Mouse (Mus musculus): ENCODE data around the gene Kcnj4. TPM values are rescaled to one million over a fixed set of nuclear protein-coding genes. Genes with fewer than 3 reads are reported as not detected.

Kcnj4 gene
- total RNA-seq, 2 experiments from 2014 or later: 1.4 to 1.5 TPM

DNA sequence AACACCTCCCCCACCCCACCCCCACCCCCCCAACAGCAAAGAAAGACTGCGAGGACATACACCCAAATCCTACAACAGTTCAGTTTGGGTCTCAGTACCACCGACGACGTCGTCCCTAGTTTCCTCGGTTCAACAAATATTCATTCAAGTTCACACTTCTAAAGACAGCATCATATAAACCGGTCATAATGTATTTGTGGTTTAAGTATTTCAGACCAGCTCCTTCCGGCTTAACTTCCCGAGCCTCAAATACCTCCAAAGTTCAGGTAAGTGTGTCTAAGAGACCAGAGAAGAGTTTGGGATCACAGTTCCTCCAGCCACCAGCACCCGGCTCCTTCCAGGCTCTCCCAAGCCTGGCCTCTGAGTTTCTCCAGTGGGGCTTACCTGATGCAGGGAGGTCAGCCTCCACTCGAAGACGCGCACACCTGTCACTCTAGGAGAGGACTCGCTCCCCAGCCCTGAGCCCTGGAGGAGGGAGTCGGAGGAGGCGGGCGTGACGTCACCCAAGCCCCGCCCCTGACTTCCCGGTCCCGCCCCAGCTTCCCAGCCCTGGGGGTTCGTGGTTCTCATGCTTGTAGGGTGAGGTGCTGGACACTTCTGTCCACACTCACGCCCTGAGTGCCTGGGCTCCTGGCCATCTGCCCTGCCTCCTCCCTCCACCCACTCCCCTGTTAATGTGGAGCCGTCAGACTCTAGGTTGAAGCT, 49.8 kb downstream of the Kcnj4 start, which contains the start of gene Csnk1e:
Gene Csnk1e, minus strand, starts transcription at position 461 of the 705 bp plus-strand sequence.
- DNase-seq: peak; percentile 77 to 78

DNA sequence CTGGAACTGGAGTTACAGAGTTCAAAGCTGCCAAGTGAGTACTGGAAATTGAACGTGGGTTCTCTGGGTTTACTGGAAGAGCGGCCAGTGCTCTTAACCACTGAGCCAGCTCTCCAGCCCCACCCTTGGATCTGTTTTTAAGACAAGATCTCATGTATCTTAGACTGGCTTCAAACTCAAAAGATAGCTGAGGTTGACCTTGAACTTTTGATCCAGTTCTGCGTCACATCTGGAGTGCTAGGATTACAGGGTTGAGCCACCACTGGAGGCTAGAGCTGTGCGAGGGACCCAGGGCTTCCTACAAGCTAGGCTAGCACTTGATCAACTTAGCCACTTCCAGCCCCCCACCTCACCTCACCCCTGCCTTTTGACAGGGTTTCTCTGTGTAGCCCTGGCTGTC, 51.2 kb downstream of the Kcnj4 start:
- no peak for DNase-seq

DNA sequence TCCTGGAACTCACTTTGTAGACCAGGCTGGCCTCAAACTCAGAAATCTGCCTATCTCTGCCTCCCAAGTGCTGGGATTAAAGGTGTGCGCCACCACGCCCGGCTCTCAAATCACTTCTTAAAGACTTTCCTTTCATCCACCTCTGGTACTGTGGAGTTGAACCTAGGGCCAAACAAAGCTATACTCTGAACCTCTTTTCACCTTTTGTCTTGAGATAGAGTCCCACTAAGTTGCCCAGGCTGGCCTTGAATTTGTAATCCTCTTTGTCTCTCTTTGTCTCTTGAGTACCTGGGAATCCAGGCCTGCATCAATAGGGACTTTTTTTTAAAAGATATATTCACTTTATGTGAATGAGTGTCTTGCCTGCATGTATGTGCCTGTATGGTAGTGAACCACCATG, 57.0 kb downstream of the Kcnj4 start:
- no peak for DNase-seq

DNA sequence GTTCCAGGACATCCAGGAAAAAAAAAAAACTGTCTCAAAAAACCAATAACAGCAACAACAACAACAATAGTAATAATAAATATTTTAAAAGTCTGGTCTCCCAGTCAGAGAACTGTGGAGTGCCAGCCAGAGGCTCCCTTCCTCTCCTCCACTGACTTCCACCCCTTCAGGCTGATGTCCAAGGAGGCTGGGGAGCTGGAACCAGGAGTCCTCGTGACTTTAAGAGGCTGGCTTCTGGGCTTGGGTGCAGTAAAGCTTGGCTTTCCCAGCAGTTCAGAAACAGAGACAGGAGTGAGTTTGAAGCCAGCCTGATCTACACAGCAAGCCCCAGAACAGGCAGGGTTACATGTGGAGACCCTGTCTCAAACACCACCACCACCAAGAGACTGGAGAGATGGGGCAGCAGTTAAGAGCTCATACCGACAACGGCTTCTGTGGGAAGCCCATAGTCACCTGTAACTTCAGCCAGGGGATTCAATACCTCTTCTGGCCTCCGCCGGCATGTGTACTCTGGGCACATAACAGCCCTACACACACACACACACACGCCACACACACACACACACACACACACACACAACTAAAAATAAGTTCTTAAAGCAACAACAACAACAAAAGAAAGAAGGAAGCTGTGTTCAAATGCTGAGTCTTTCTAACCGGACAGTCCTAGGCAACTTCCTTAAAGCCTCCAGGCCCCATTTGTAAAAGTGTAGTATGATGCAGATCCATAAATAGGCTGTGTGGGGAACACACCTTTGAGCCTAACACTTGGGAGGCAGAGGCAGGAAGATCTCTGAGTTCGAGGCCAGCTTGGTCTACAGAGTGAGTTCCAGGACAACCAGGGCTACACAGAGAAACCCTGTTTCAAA, 59.0 kb downstream of the Kcnj4 start:
- peak; percentile 48 to 60 for DNase-seq

DNA sequence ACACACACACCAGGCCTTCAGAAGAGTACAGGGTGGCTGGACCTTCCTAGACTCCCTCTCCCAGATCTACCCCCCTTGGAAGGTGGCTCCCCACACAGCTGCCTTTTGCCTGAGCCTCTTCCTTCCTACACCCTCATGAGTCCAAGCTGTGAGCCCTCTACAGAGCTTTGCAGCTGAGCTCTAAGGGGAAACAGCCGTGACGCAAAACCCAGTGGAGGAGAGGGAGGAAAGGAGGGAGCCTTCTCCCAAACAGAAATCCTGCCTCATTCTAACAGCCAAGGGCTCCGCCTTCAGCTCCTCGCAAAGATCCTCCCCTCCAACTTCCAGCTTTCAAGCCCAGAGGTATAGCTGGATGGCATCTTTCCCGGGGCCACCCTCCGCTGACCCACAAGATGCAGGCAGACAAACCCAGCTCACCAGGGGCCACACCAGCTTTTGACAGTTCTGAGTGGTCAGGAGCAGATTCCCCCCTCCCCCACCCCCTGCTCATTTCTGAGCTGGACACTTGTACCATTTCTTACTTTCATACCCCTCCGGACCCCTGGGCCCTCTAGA, 61.1 kb downstream of the Kcnj4 start:
- DNase-seq: no peak

DNA sequence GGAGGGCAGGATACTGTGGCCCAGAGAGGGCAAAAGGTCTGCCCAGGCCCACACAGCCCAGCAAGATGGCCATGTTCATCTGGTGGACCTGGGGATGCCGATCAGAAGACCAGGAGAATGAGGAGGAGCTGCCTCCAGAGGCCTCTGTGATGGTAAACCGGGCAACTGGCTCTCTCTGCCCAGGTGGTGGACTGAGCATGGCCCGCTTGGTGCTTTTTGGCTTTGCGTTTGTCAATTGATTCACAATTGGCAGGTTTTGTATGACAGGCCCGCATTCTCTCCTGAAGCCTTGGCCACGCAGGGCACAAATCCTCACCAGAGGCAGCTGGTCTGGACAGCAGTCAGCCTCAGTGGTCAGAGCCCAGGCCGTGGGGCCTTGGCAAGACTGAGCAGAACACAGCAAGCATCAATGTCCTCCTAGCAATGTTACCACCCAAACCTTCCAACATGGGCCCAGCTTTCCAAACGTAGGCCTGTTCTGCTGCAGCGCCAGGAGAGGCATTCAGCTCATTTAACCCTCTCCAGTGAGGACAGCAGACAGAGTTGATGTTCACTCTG, 62.0 kb downstream of the Kcnj4 start:
- no peak for DNase-seq

DNA sequence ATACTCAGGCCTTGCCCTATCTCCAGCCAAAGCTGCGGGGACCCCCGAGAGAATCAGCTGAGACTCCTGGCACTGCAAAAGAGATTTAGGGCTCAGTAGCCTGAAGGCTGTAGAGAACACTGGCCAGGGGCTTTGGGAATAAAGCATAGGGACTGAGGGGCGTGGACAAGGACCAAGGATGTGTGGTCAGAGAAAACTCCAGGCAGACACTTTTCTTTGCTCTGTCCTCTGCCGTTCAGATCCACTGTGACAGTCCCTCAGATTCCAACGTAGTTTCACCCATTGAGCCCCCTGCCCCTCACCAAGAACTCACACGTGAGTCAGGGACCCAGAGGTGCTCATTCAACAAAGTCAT, 62.8 kb downstream of the Kcnj4 start:
- DNase-seq: no peak

DNA sequence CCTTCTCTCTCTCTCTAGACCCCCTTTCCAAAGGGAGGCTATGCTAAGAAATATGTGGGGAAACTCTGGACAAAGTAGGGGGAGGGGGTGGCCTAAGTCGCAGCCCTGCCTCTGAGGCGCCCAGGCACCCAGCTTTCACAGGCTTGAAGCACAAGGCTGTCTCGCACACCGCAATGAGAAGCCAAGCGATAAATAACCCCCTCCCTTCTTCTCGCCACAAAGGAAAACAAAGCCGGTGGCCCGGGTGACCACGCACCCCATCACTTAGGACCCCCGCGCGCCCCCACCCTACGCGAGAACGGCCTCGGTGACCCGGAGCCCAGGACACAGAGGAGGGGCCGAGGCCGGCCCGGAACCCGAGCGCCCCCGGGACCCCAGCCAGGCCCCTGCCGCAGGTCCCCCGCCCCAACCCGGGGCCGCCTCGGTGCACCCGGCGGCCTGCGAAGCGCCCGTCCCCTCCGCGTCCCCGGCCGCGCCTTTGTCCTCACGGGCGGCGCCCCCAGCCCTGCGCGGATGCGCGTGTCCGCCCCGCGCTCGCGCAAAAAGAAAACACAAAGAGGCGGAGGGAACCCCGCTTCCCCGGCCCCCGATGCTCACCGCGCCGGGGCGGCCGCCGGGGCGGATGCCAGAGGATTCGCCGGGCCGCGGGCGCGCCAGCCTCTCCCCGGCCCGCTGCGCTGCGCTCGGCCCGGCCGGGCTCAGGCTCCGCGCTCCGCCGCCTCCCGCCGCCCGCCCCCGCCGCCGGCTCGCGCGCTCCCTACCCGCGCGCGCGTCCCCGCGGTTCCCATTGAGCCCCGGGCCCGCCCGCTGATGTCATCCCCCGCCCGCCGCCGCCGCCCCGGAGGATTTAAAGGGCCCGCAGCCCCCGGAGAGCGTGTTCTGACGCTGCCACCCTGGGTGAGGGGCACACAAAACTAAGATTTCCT, 63.4 kb downstream of the Kcnj4 start:
- DNase-seq: peak; percentile 90 to 92

DNA sequence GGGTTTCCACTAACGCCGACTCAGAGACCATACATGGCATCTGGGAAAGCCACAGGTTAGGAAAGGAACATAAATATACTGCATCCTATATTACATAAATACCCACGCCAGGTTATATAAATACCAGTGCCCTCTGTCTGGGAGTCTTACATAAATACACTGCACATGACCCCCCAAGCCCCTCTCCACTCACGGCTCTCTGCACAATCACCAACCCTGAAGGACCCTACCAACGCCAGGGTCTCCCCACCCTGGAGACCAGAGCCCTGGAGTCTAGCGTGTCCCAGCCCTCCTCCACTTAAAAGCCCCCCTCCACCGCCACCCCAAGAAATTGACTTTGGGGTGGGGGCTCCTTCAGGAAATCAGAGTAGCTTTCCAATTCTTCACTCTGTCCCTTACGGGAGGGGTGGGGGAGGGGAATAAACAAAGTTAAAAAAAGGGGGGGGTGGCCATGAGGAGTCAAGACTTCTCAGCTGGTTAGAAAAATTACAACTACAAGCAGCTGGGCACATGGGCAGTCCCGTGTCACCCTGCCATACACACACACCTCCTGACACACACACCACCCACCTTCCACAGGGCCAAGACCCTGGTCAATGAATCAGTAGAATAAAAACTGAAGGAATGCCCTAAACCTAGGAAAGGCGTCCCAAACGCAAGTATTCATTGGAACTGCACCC, 64.2 kb downstream of the Kcnj4 start:
- DNase-seq: no peak

DNA sequence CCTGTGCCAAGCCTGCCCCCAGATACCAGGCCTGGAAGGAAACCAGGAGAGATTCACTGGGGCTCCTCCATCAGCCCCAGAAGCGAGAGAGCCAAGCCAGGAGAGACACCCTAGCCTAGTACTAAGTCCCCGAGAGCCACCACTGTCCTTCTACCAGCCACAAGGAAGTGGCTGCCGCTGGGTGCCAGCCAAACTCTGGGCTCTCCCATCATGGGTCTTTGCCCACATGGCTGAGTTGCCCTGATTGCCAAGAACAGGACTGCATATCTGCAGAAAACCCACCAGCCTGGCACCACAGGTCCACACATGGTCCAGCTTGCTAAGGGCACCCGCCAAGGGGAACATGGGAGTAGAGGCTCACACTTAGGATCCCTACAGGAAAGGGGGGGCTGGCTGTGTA, 64.8 kb downstream of the Kcnj4 start:
- DNase-seq: peak; percentile 81

DNA sequence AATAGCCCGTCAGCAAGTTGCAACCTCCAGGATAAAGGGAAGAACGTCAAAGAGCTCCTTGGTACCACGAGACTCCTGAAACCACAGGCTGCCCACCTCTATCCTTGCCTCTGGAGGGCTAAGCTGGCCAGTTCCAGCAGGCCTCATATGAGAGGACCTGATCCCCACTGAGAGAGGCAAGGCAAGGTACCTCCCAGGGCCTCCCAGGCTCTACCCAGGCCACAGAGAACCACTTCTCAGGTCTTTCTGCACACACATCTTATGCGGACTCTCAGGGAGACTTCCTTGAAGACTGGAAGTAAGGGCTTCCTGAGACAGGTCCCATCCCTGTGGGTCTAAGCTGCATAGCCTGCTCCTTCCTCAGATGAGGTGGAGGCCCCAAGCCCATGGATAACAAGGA, 65.7 kb downstream of the Kcnj4 start:
- no peak for DNase-seq

DNA sequence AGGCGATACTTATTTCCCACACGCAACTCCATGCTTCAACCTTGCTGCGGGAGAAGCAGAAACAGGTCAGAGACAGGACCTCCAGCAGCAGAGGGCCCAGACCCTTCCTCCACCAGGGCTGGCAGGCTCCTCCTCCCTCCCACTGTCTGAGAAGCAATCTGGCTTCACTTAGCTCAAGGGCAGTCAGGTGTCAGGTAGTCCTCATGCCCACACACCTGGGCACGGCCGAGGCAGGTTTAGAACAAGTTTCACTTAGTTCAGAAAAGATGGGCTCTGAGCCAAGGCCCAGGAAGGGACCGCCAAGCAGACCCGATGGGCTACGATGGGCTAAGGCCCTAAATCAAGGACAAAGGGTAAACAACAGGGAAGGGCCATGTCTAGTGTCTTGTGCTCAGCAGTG, 66.2 kb downstream of the Kcnj4 start:
- DNase-seq: no peak

DNA sequence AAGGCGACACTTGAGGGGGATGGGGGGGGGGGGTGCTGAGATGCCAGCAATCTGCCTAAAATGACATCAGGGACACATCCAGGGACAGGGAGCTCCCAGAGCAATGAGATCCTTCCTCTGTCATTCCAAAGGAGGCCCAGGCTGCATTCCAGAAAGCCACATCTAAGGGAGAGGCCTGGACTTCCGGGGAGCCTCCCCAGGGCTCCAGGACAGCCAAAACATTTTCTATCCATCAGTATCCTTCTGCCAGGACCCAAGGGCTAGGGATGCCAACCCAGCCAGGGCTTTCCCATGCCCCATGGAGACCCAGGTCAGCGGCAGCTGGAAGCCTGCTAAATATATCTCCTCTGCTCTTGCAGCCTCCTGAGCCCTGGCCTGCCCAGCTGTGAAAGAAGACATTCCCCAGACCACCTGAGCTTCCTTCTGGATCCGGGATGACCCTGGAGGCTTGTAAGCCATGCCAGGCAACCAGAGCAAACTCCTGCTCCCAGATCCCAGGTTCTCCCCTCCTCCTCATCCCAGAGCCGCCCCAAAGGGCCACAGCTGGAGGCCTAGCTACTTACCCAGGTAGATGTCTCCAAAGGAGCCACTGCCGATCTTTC, 66.7 kb downstream of the Kcnj4 start:
- no peak for DNase-seq

DNA sequence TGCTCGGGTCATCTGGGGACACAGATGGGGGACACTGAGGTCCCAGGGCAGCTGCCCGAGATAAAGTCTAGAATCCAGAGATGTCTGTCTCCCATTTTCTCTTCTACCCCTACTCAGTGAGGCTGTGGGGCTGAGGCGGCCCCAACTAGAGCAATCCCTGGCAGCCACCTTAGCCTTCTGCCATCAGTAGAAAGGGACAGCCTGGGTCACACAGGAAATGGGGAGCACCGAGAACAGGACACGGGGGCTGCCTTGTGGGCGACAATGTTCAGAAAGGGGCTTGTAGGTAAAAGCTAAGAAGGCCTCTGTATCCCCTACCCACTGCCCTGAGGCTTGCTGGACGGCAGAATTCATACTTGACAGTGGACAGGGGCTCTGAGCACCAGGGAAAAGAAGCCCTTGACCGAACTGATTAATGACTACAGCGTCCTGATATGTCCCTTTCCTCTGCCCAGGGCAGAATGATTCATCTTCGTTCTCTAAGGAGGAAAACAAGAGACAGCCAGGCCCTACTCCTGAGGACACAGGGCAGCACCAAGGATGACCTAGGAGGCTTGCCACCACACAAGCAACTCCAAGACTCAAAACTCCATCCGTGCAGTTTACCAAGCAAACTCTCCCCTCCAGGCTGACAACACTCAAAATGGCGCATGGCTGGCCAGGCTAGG, 67.4 kb downstream of the Kcnj4 start:
- no peak for DNase-seq

DNA sequence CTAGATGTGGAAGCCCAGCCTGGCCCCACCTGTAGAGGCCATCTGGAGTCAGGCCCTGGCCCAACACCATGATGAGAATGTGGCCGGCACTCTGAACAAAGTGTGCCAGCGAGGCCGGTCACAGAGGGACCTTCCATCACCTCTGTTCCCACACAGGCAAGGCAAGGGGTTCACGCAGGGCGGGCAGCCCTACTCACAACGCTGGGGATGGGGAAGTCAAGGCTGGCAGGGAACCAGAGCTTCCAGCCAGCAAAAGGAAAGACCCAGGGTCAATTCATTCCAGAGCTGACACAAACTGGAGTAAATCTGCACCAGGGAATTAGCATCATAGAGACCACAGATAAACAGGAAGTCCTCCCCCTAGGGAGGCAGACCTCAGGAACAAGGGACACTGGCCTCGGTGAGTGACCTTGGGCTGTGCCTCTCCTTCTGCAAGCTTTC, 68.5 kb downstream of the Kcnj4 start:
- DNase-seq: peak; percentile 63 to 71

DNA sequence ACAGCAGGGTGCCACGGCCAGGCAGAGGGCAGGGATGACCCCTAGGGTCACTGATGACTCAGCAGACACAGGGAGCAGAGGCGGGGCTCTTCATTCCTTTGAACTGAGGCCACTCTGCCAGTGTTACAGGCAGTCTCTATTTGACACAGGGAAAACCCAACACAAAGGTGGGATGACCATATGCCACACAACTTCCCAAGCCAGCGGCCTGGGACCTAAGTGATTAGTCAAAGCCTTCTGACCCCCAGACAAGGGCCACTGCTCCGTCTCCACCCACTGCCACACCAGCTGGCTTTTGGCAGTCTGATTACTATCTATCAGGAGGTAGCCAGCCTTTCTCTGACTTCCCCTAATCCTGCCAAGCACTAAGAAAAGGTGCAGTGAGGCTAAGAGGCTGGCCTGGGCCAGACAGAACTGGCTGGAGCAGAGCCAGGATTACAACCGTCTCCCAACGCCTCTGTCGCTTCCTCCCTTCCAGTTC, 69.8 kb downstream of the Kcnj4 start:
- peak; percentile 68 to 69 for DNase-seq

Data from heart, adult 18-20 months (tissue).